Mouse (Mus musculus) adipocyte (in vitro differentiated cells): ENCODE data around the gene Apex1.
A peak's percentile ranks its signal among the peaks of the same experiment; 100 is the strongest.
"Not testable (repeated sequence)": the region's sequence is repeated elsewhere in the genome, so short reads cannot be mapped to it uniquely, and the experiment has no call there.

Experiments used
- DNase-seq: peaks from one replicate; pipeline ENCODE4 v3.0.0-alpha.2; 2016; ENCODE audit warnings: low spot score

Gene Apex1

DNA sequence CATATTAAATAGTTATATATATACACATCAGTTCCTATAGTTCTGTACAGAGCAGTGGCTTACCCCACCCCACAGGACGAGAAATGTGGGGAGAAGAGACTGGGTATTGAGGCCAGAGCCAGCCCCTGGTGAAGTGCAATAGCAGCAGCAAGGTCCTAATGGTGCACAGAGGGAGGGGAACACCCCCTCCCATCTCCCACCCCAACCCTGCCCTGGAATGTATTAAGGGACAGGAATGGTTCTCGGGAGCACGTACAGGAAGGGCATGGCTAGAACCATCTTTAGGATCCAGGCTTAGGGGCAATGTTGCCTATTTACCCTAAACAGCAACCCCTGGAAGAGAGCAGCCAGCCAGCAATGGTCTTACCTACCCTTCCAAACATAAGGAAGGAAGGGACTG lies 2.6 kb downstream of the Apex1 start:
- DNase-seq: no peak

DNA sequence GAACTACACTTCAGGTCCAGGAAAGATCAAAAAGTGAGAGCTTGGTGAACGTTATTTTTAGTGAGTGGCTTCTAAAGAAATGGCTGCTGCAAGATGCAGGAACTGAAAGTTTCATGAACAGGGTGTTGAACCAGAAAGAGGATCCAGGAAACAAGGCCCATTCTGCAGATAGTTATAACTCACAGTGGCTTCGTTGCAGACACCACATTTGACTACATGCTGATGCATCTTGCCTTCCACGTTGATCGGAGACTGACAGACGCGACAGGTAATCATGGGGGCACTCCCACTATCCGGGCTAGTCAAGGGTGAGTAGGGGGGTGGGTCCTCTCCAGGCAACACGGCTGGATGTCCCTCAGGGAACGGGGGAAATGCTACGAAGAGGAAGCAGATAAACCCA lies 5.2 kb downstream of the Apex1 start:
- DNase-seq: no peak

DNA sequence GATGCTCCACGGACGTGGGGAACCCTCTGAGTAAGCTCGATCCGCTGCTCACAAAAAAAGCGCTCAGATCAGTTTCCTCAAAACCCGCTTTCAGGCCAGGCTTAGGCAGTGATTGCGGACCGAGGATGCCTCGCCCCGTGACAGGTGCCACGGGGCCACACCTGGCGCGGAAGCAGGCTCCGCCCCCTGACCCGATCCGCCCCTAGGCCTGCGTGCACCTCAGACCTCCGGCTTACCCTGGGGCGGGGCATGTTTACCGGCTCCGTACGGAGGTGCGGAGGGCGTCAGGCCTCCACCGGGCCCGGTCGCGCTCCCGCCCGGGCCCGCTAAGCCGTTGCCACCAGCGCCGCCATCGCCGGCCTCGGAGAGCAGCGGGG lies 5.6 kb downstream of the Apex1 start:
- no peak for DNase-seq

DNA sequence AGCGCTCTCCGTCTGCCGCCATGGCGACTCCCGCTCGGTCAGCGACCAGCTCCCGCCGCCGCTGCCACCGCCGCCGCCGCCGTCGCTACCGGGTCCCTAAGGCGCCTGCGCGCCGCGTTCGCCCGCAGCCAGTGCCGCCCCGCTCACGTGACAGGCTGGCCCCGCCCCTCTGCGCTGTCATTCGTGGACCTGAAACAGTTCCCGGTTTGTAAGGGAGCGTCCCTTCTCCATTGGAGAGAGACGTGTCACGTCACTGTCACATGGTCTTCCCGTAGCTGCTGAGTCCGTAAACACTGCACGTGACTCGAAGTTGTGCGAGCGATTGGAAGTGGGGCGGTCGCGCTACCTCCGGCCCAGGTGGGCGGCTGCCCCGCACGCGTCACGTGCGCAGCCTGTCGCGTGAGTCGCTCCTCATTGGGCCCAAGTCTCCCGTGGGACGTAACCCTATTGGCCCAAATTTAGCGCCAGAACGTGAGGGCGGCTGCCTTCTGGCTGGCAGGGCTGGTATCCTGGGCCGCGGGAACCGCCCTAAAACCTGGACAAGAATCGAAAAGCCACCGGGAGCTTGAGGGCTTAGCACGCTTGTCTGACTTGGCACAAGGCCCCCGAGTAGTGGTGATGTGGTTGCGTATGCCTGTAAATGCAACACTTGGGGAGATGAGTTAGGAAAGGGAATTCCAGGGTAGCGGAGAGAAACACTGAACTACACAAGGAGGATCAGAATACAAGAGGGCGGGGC lies 6.2 kb downstream of the Apex1 start, which contains the start of the genes Pip4p1 and Pnp:
Gene Pip4p1, minus strand, starts transcription at position 103 of the 739 bp plus-strand sequence.
Gene Pnp, plus strand, starts transcription at position 329 of the 739 bp plus-strand sequence.
- peak; percentile 99 for DNase-seq

DNA sequence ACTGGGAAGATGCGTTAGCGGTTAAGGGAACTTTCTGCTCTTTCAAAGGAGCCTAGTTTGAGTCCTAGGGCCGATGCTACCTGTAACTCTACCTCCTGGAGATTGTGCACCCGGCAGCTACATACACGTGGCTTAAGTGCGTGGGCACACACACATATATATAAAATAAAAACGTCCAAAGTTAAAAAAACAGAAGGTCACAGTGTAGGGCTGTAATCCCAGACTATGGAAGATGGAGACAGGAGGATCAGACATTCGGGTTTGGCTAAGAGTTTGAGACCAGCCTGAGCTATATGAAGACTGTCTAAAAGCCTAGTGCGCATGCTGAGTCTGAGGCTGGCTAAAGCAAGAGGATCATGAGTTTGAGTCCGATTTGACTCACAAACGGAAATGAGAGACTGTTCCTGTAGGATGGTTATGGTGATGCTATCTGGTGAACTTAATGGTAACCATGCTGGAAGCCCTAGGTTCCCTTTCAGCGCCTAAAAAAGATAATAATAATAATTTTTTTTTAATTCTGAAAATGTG lies 6.8 kb downstream of the Apex1 start:
- no peak for DNase-seq

DNA sequence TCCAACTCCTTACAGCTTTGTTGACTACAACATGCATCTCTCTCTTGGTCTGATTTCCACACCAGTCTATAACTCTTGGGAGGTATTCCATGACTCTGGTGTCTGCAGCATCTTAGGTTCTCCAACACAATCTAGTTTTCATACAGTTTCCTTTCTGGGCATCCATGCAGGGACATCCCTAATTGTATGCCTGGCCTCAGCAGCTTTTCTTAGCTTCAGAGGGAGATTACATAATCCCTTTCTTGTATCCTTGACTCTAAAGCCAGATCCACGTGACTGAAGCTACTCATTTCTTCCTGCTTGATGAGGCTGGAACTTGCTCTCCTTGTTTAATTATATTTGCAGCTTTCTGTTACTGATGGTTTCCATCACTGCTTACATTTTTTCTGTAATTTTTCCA lies 11.9 kb downstream of the Apex1 start:
- DNase-seq: peak; percentile 2

DNA sequence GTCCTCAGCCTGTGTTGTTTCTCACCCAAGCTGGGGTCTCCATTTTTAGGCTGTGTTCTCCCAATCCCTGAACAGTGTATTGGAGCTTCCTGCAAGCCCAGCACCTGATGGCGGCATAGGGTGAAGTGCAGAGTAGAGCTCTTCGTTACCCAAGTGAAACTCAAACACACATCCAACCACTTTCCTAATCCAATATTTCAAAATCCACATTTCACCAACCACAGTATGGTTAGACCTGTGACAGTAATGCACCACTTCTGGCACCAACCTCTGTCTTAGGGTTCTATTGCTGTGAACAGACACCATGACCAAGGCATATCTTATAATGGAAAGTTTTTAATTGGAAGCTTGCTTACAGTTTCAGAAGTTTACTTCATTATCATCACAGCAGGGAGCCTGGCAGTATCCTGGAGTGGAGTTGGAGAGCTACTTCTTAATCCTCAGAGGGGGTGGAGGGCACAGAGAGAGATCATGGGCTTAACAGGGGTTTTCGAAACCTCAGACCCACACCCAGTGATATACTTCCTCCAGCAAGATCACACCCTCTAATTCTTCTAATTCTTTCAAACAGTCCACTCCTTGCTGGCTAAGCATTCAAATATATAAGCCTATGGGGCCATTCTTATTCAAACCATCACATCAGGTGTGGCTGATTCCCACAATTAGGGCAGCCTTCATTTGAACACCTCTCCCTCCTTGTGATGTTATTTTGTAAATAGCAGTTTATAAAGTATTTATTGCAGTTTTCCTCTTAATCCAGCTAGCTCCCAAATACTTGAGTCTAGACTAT lies 13.5 kb downstream of the Apex1 start:
- no peak for DNase-seq

DNA sequence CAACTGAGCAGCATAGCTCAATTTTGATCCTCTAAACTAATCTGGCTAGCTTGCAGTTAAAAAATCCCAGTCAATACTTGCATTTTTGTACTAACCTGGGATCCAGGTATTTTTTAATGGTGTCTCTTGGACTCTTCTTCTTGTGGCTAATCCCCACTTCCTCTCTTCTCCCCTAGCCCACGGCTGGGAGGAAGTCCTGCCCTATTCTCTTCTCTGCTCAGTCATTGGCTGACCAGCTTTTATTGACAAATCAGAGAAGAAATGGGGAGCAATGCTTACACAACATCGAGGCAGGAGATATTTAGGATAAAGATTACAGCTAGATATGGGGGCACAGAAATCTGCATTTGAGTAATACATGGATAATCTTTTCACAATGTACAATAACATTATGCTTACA lies 14.2 kb downstream of the Apex1 start:
- no peak for DNase-seq

DNA sequence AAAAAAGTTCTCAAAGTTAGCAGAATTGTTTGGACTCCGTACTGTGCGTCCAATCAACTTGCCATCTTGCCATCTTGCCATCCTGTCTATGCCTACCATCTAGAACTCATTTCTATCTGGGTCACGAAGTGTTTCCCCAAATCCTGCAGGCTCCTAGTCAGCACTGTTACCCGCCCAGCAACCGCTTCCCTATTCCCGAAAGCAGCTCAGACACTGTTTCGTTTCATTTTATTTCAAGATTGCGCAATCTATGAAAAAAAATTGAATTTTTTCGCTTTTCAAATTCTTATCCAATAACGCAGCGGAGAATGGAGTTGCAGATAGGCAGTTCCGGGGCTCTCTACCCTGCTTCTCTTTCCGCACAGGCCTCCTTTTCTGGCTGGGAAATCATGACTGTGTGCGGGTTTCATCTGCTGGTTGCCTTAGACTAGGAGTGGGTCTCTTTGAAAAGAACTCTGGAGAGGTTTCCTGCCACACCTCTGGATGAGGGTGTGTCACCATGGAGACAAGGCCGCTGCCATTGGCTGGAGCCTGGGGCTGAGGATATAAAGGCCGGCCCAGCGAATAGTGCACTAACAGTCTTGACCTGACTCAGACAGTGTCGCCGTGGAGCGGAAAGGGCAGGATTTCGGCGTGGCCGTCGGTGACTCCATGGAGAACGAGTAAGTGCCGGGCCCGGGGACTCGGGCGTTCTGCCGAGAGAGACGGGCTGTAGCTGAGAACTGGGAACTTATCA lies 19.3 kb downstream of the Apex1 start, which contains the start of gene Gm49342:
Gene Gm49342, plus strand, starts transcription at position 586 of the 736 bp plus-strand sequence.
- peak; percentile 95 for DNase-seq

DNA sequence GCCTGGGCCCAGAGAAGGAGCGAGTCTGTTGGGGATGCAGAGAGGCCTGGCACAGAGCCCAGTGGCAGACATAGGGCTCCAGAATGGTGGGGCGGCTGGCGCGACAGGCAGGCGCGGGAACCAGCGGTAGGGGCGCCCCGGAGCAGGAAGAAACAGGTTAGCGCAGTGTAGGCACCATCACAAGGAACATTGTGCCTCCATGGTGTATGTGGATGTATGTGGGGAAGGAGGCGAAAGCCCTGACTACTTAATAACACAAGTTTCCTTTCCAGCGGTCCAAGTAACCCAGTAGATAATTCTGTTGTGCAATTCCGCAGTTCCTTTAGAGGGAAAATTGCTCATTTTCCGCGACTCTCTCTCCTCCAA lies 19.9 kb downstream of the Apex1 start:
- peak; percentile 60 for DNase-seq

DNA sequence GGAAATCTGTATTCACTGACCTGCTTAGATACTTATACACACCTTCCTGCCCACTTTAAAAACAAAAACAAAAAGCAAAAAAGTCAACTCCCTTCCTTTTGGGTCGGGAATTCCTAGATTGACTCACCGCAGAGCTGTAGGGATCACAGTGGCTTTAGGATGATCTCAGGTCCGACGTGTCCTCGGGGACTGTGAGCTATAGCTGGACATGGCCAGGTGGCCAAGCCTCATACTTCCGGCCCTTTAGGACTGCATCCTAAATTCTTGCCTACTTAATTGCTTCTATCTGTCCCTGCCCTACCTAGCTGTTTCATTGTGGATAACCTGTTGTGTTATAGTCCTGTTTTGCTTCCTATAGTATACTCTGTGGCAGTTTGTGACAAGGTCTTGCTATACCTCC lies 20.3 kb downstream of the Apex1 start:
- DNase-seq: not testable (repeated sequence)

DNA sequence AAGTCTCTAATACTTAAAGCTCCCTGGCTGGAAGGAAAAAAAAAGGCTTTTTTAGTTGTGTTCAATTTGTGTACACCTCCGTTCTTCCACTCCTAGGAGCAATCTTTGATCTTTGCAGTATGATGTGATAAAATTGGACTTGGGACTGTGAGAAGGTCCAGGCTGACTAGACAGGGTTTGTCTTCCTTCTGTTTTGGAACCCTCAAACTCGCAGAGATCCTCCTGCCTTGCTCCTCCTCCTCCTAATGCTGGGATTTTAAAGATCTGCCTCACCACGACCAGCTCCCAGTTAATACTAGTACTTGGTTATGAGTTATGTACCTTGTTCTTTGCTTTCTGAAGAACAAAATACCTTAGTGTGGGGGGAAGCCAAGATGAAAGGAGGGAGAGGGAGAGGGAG lies 20.8 kb downstream of the Apex1 start:
- DNase-seq: peak; percentile 9

DNA sequence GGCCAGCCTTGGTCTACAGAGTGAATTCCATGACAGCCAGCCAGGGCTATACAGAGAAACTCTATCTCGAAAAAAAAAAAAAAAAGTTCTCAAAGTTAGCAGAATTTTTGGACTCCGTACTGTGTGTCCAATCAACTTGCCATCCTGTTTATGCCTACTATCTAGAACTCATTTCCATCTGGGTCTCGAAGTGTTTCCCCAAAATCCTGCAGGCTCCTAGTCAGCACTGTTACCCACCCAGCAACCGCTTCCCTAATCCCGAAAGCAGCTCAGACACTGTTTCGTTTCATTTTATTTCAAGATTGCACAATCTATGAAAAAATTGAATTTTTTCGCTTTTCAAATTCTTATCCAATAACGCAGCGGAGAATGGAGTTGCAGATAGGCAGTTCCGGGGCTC lies 30.7 kb downstream of the Apex1 start:
- DNase-seq: no peak

DNA sequence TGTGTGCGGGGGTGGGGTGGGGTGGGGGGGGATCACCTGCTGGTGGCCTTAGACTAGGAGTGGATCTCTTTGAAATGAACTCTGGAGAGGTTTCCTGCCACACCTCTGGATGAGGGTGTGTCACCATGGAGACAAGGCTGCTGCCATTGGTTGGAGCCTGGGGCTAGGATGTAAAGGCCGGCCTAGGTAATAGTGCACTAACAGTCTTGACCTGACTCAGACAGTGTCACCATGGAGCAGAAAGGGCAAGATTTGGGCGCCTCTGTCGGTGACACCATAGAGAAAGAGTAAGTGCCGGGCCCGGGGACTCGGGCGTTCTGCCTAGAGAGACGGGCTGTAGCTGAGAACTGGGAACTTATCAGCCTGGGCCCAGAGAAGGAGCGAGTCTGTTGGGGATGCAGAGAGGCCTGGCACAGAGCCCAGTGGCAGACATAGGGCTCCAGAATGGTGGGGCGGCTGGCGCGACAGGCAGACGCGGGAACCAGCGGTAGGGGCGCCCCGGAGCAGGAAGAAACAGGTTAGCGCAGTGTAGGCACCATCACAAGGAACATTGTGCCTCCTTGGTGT lies 31.3 kb downstream of the Apex1 start, which contains the start of gene Pnp2:
Gene Pnp2, plus strand, starts transcription at position 51 of the 567 bp plus-strand sequence.
- not testable (repeated sequence) for DNase-seq

DNA sequence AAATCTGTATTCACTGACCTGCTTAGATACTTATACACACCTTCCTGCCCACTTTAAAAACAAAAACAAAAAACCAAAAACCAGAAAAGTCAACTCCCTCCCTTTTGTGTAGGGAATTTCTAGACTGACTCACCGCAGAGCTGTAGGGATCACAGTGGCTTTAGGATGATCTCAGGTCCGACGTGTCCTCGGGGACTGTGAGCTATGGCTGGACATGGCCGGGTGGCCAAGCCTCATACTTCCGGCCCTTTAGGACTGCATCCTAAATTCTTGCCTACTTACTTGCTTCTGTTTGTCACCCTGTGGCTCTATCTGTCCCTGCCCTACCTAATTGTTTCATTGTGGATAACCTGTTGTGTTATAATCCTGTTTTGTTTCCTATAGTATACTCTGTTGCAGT lies 32.0 kb downstream of the Apex1 start:
- DNase-seq: not testable (repeated sequence)

DNA sequence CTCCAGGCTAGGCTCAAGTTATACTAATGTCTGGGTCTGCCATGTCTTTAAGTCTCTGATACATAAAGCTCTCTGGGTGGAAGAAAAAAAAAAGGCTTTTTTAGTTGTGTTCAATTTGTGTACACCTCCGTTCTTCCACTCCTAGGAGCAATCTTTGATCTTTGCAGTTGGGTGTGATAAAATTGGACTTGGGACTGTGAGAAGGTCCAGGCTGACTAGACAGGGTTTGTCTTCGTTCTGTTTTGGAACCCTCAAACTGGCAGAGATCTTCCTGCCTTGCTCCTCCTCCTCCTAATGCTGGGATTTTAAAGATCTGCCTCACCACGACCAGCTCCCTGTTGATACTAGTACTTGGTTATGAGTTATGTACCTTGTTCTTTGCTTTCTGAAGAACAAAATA lies 32.4 kb downstream of the Apex1 start:
- not testable (repeated sequence) for DNase-seq

DNA sequence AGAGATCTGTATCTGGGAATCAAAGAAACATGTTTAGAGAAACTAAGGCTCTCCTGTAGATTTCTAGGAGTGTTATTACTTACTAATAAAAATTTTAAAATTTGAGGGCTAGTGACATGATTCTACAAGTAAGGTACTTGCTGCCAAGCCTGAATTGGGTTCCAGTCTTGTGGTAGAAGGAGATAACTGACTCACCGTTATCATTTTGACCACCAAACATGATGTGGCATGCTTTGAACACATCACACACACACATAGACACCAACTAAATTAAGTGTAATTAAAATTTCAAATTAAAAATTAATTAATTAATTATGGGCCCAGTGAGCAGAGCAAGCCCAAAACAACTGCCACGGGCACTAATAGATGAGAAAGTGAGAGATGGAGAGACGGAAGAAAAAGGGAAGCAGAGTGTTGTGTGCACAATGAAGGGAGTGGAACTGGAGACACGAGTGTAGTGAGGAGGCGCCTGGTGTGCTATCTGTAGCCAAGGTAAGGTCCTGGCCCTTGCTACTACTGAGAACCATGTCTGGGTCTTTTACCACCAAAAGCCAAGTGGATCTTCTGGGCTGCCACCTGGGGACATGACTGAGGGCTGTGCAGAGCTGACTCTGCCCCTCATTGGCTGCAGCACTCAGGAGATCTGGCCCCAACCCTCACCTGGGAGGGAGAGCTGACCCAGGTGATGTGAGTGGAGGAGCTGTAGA lies 33.7 kb downstream of the Apex1 start:
- not testable (repeated sequence) for DNase-seq

DNA sequence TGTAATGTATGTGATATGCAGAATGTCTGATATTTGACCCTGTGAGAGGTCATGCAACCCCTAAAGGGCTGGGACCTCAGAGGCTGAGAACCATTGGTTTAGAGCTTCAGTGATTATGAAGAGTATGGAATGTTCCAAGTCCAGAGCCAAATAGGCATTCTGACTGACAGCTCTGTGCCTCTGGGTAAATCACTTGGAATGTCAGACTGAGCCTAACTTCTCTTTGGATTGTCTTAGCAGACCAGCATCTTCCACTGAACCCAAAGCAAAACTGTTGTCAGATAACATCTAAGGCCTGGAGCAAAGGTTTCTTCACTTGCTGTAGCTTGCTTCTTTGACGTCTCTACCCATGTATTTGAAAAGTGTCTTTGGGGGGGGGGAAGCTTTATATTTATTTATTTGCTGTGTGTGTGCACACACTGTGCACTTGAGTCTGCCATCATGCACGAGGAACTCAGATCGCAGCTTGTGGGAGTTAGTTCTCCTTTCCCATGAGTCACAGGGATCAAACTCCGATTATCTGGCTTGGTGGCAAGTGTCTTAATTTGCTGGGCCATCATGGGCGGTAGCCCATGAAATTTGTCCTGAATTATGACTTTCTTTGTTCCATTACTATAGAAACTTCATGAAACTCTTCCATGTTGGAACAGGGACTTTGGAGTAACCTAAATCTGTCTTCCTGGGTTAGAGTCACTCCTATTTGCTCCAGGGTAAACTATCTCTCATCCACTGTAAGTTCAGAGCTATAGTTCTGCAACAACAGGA lies 43.6 kb downstream of the Apex1 start:
- DNase-seq: peak; percentile 55

DNA sequence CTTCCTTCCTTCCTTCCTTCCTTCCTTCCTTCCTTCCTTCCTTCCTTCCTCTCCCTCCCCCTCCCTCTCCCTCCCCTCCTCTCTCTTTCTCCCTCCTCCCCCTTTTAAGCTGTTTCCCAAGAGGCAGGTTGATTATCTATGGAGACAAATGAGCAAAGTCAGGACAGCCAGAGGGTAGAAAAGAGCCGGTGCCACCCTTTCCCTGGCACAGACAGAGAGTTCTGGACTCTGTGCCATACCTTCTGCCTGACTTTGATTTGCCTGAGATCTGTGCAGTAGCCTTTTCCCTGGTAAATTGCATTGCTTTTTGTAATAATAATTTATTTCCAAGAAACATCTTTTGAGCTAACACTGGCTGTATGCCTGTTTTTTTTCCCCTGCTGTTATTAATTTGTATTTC lies 44.3 kb downstream of the Apex1 start:
- DNase-seq: peak; percentile 22
